Mouse (Mus musculus): ENCODE measurements around the gene AC141477.1.

AC141477.1 gene

DNA sequence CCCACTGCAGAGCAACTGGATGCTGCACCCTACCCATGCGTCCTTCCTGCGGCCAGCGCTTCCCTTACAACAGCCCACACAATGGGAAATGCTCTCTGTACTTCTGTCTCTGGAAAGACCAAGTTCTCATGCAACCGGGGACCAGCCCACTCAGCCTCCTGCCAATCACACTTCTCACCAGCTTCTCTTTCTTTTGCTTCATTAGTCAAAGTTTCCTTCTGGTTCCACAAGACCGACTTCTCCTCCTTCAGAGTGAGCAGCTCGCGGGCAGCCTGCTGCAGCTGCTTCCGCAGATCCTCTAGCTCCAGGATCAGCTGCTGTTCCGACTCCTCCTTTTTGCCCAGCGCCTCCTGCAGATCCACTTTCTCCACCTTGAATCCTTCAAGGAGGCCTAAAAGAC is 31.7 kb downstream of the AC141477.1 start:
- DNase-seq (ENCODE audit: low read depth, low spot score), result no peak

DNA sequence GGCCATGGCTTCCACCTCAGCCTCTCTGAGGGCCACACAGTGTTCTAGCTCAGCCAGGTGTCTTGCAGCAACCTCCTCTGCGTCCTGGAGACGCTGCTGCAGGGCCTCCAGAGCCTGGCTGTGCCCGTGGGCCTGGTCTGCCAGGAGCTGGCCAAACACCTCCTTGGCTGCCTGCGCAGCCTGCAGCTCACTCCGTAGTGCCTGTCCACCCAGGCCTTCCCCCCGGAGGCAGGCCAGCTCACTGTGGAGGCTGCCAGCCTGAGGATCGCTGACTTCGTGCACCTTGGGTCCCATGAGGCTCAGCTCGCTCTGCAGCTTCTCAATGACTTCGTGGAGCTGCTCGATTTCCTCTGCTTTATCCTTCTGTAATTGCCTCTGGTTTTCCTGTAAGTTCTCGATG is 47.6 kb downstream of the AC141477.1 start:
- DNase-seq (ENCODE audit: low read depth, low spot score), result no peak

DNA sequence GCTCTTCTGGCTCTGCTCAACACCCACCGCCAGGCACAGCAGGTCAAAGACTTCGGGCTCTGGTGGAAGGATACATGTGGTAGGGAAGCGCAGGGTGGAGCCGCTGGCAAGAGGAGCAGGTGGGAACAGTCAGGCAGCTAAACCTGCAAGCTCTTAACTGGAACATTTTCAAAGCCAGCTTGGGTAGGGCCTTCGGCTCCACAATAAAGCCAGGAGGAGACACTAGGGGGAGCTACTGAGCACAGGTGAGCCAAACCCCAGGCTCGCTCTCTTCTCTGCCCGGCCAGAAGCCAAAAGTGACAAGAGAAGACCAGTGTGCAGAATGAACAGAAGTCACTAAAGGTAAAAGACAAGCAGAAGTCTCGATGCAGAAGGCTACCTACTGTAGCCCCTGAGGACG is 48.5 kb downstream of the AC141477.1 start:
- DNase-seq (ENCODE audit: low read depth, low spot score), result peak; percentile 66

- no peak for DNase-seq (ENCODE audit: low read depth, low spot score)
These were observed 49.1 kb downstream of the AC141477.1 start for GRCm38 (mm10) chr10:76391166-76391565.

All from ES-CJ7 (cell line).